27 mouse cellular contexts compared by ENCODE assay signal in genomic region chr4:98126003-98126677, GRCm38 (mm10).
DNase-seq lines count a peak whose midpoint lies in the region; ATAC-seq and TF ChIP-seq lines count a peak whose summit lies in the region.
"Had no signal": no experiment of that assay in that cellular context is flagged by ENCODE, and none has a peak within 500 bp of the region (broad histone marks: within the 10 kb centered on the region; RNA-seq: fewer than 3 reads in every experiment).

No protein-coding gene starts in this region.

- no peak overlapping the region for H3K4me3 ChIP-seq in limb, embryonic 11.5 days (ENCODE audit: low read depth, low read length)
- no peak overlapping the region for H3K4me3 ChIP-seq in limb, embryonic 10.5 days
- H3K4me3 ChIP-seq in stomach, embryonic 14.5 days (ENCODE audit: low read depth, low read length), result no peak overlapping the region
- H3K4me3 ChIP-seq in stomach, postnatal 0 days (ENCODE audit: low read depth, low read length), result no peak overlapping the region
- H3K4me3 ChIP-seq: forebrain, embryonic 13.5 days; heart, adult 2 months; hindbrain, embryonic 10.5 days; intestine, embryonic 15.5 days; liver, embryonic 12.5 days; midbrain, embryonic 12.5 days had no signal

- 44% methylated on average over 11 of the region's 11 CpGs for WGBS in limb, embryonic 11.5 days
- 47% methylated on average over 11 of the region's 11 CpGs for WGBS in limb, embryonic 10.5 days
- WGBS in stomach, embryonic 14.5 days, result 20% methylated on average over 11 of the region's 11 CpGs
- 46% methylated on average over 11 of the region's 11 CpGs for whole genome bisulfite sequencing in stomach, postnatal 0 days

- TF ChIP-seq EP300 in stomach, postnatal 0 days (optimal IDR thresholded peaks at IDR 0.05), result no peak

- H3K27ac ChIP-seq in limb, embryonic 11.5 days (replicated peaks; ENCODE audit: low read depth, low read length), result no peak overlapping the region
- H3K27ac ChIP-seq in limb, embryonic 10.5 days, result no peak overlapping the region
- no peak overlapping the region for H3K27ac ChIP-seq in stomach, embryonic 14.5 days (ENCODE audit: low read length)
- no peak overlapping the region for H3K27ac ChIP-seq in stomach, postnatal 0 days (replicated peaks)
- H3K27ac ChIP-seq: forebrain, embryonic 13.5 days; heart, adult 2 months; hindbrain, embryonic 10.5 days; hindbrain, postnatal 0 days; intestine, embryonic 15.5 days; liver, embryonic 12.5 days; midbrain, embryonic 12.5 days had no signal

- ATAC-seq in limb, embryonic 11.5 days (ENCODE audit: insufficient number of reproducible peaks, low FRiP score, low TSS enrichment, low read depth), result no peak
- 0 out of 2 replicates have a peak, but pooled peaks have one; percentile 37 for ATAC-seq in stomach, embryonic 14.5 days (ENCODE audit: insufficient number of reproducible peaks, insufficient read depth, low FRiP score, low read depth)
- ATAC-seq in stomach, postnatal 0 days (ENCODE audit: low FRiP score, low TSS enrichment), result no peak
- ATAC-seq: forebrain, embryonic 13.5 days; hindbrain, postnatal 0 days; intestine, embryonic 15.5 days; liver, embryonic 12.5 days; liver, postnatal 0 days; Patski had no signal

- no peaks in the 10 kb centered on the region for H3K27me3 ChIP-seq in limb, embryonic 11.5 days (ENCODE audit: control insufficient read depth, insufficient read depth, low read length)
- no peaks in the 10 kb centered on the region for H3K27me3 ChIP-seq in limb, embryonic 10.5 days (ENCODE audit: low read depth, poor library complexity, severe bottlenecking)
- H3K27me3 ChIP-seq in stomach, embryonic 14.5 days (ENCODE audit: control insufficient read depth, insufficient read depth, low read length), result no peaks in the 10 kb centered on the region
- H3K27me3 ChIP-seq in stomach, postnatal 0 days (ENCODE audit: control insufficient read depth, insufficient read depth, low read length), result no peaks in the 10 kb centered on the region
- H3K27me3 ChIP-seq: forebrain, embryonic 13.5 days; intestine, embryonic 15.5 days; liver, embryonic 12.5 days; midbrain, embryonic 12.5 days; Patski had no signal

- H3K9me3 ChIP-seq in limb, embryonic 11.5 days (ENCODE audit: control insufficient read depth, low read length), result no peaks in the 10 kb centered on the region
- H3K9me3 ChIP-seq in limb, embryonic 10.5 days (replicated peaks), result no peaks in the 10 kb centered on the region; the same call in 1 of the 2 replicates
- H3K9me3 ChIP-seq in stomach, embryonic 14.5 days (ENCODE audit: control insufficient read depth, low read depth, low read length), result no peaks in the 10 kb centered on the region
- no peaks in the 10 kb centered on the region for H3K9me3 ChIP-seq in stomach, postnatal 0 days (ENCODE audit: control insufficient read depth, low read length)
- H3K9me3 ChIP-seq: intestine, embryonic 15.5 days; liver, embryonic 12.5 days had no signal

- no peak overlapping the region for H3K4me2 ChIP-seq in limb, embryonic 11.5 days (ENCODE audit: low read depth, severe bottlenecking)
- H3K4me2 ChIP-seq in stomach, embryonic 14.5 days (replicated peaks; ENCODE audit: low read depth, low read length), result no peak overlapping the region
- no peak overlapping the region for H3K4me2 ChIP-seq in stomach, postnatal 0 days (replicated peaks; ENCODE audit: low read depth)
- H3K4me2 ChIP-seq: forebrain, embryonic 13.5 days; intestine, embryonic 15.5 days; liver, embryonic 12.5 days; midbrain, embryonic 12.5 days had no signal

- H3K4me1 ChIP-seq in limb, embryonic 11.5 days (ENCODE audit: control insufficient read depth, insufficient read depth, low read length), result no peaks in the 10 kb centered on the region
- H3K4me1 ChIP-seq in limb, embryonic 10.5 days, result peaks cover 7% of the 10 kb centered on the region; the same call in 1 of the 2 replicates
- peaks cover 3% of the 10 kb centered on the region; the same call in 1 of the 2 replicates for H3K4me1 ChIP-seq in stomach, embryonic 14.5 days (ENCODE audit: control insufficient read depth, insufficient read depth, low read length)
- H3K4me1 ChIP-seq in stomach, postnatal 0 days (replicated peaks; ENCODE audit: control insufficient read depth, insufficient read depth), result no peaks in the 10 kb centered on the region
- H3K4me1 ChIP-seq: forebrain, embryonic 13.5 days; hindbrain, embryonic 10.5 days; intestine, embryonic 15.5 days; liver, embryonic 12.5 days; midbrain, embryonic 12.5 days had no signal

- TF ChIP-seq CTCF in stomach, postnatal 0 days (IDR thresholded peaks at IDR 0.05; ENCODE audit: low read depth), result no peak

- DNase-seq in heart, adult 11 months, result peak; percentile 53
- no peak for DNase-seq in heart, adult 18-20 months
- peak; percentile 36 for DNase-seq in limb, embryonic 11.5 days (ENCODE audit: low spot score)
- no peak for DNase-seq in limb, embryonic 10.5 days (ENCODE audit: low spot score)
- DNase-seq in stomach, postnatal 0 days (ENCODE audit: low spot score), result no peak
- DNase-seq in frontal cortex, postnatal 36 days (ENCODE audit: low spot score in 2 of 2), result no peak
- DNase-seq in adrenal gland, adult (ENCODE audit: inconsistent age in 2 of 2, low spot score in 1 of 2), result no peak
- DNase-seq: adrenal gland, postnatal 14 days; cerebellum, adult 11 months; cerebellum, adult 9-11 months; gastrocnemius, postnatal 25 days; heart, adult 2 months; heart, postnatal 14 days; kidney, adult 8-10 months; kidney, postnatal 14 days; liver, postnatal 0 days; lung, postnatal 14 days; thymus, adult 18-20 months; thymus, postnatal 25 days had no signal

- no peak overlapping the region for H3K9ac ChIP-seq in limb, embryonic 11.5 days (ENCODE audit: low read length)
- no peak overlapping the region for H3K9ac ChIP-seq in stomach, embryonic 14.5 days (replicated peaks; ENCODE audit: low read depth, low read length)
- no peak overlapping the region for H3K9ac ChIP-seq in stomach, postnatal 0 days (ENCODE audit: low read length)
- H3K9ac ChIP-seq: forebrain, embryonic 13.5 days; intestine, embryonic 15.5 days; liver, embryonic 12.5 days; liver, postnatal 0 days; midbrain, embryonic 12.5 days had no signal

- H3K36me3 ChIP-seq in limb, embryonic 11.5 days (ENCODE audit: control insufficient read depth, insufficient read depth, low read length), result no peaks in the 10 kb centered on the region
- H3K36me3 ChIP-seq in limb, embryonic 10.5 days, result no peaks in the 10 kb centered on the region
- no peaks in the 10 kb centered on the region for H3K36me3 ChIP-seq in stomach, embryonic 14.5 days (ENCODE audit: control insufficient read depth, insufficient read depth, low read length)
- no peaks in the 10 kb centered on the region for H3K36me3 ChIP-seq in stomach, postnatal 0 days (ENCODE audit: control insufficient read depth, insufficient read depth, low read length)
- H3K36me3 ChIP-seq: hindbrain, embryonic 10.5 days; intestine, embryonic 15.5 days; liver, embryonic 12.5 days; midbrain, embryonic 12.5 days had no signal

Comparison
In these comparisons a context has a peak if more than half of its experiments do, and no peak if none do; other contexts are left out.
1. DNase-seq: peak in heart, adult 11 months (single experiment) and limb, embryonic 11.5 days (single experiment); none in heart, adult 18-20 months (0 of 2), limb, embryonic 10.5 days (single experiment), stomach, postnatal 0 days (single experiment), frontal cortex, postnatal 36 days (0 of 2) and adrenal gland, adult (0 of 2).